Mouse (Mus musculus) kidney, adult 2 months (tissue): Measurements from ENCODE around the gene Ap2b1. TPM values are rescaled to one million over a fixed set of nuclear protein-coding genes. Genes with fewer than 3 reads are reported as not detected.
A peak's percentile ranks its signal among the peaks of the same experiment; 100 is the strongest.
"Not testable (repeated sequence)": the region's sequence is repeated elsewhere in the genome, so short reads cannot be mapped to it uniquely, and the experiment has no call there.

Experiments used
- DNase-seq: peaks from one replicate; pipeline ENCODE4 v3.0.0; 2021
- H3K27ac ChIP-seq: fragments of 200-500 bp; 2 replicates; pipeline ENCODE4 v1.5.1; 2012; ENCODE audit warnings: low read depth, low read length, control low read depth, inconsistent platforms; ENCODE audit not compliant: insufficient read depth
- H3K27me3 ChIP-seq: fragments of 200-500 bp; replicated peaks from 2 replicates; pipeline ENCODE4 v1.6.1; 2012; ENCODE audit warnings: mild to moderate bottlenecking, moderate library complexity, low read length, inconsistent platforms; ENCODE audit not compliant: control insufficient read depth, insufficient read depth
- H3K36me3 ChIP-seq: fragments of 200-500 bp; 2 replicates; pipeline ENCODE4 v1.6.1; 2012; ENCODE audit warnings: mild to moderate bottlenecking, moderate library complexity, low read length, inconsistent platforms; ENCODE audit not compliant: control insufficient read depth, insufficient read depth
- H3K4me1 ChIP-seq: fragments of 200-500 bp; 2 replicates; pipeline ENCODE4 v1.6.1; 2011; ENCODE audit warnings: low read length; ENCODE audit not compliant: control insufficient read depth, insufficient read depth
- H3K4me3 ChIP-seq: fragments of 200-500 bp; 2 replicates; pipeline ENCODE4 v1.5.1; 2011; ENCODE audit warnings: mild to moderate bottlenecking, low read depth, low read length, control low read depth; ENCODE audit not compliant: insufficient read depth
- CTCF ChIP-seq: fragments of 200-500 bp; conservative IDR thresholded peaks from 2 replicates; pipeline ENCODE4 v1.5.1; 2011; ENCODE audit warnings: low read depth, mild to moderate bottlenecking, control low read depth, low read length, moderate library complexity, mixed read lengths; ENCODE audit not compliant: insufficient read depth, insufficient read length
- POLR2A ChIP-seq: fragments of 200-500 bp; IDR thresholded peaks from one replicate; pipeline ENCODE4 v1.6.1; 2011; ENCODE audit warnings: low read depth, low read length, control low read depth
- WGBS: fragments of 180-500 bp; shearing (Covaris S2); methylation state at CpG from one replicate; pipeline ENCODE4 v1.1.7; 2018; 5-methylcytosine and 5-hydroxymethylcytosine counted together
- polyA plus RNA-seq: library from polyadenylated mRNA; depleted of rRNA; stranded (reverse); fragments of >200 nt; gene quantifications from 2 replicates; pipeline ENCODE4 v1.2.3, GENCODE M21; 2012

The Ap2b1 gene
- polyA plus RNA-seq, 1 experiment = 37.4 TPM

- TF ChIP-seq CTCF (no peak), POLR2A (no peak)
Measured at GRCm38 (mm10) chr11:83312471-83312870, 13.6 kb downstream of the Ap2b1 start.

GRCm38 (mm10) chr11:83319048-83319447, 20.2 kb downstream of the Ap2b1 start:
- WGBS = 76% methylated on average over 4 of the region's 4 CpGs

More at GRCm38 (mm10) chr11:83312471-83312870, 13.6 kb downstream of the Ap2b1 start:
- H3K4me1 ChIP-seq = no peaks in the 10 kb centered on the region
- 68% methylated on average over 5 of the region's 5 CpGs for WGBS
- no peak for DNase-seq
- H3K27ac ChIP-seq = no peak overlapping the region
- H3K27me3 ChIP-seq = no peaks in the 10 kb centered on the region
- no peak overlapping the region for H3K4me3 ChIP-seq
- H3K36me3 ChIP-seq = peaks cover 3% of the 10 kb centered on the region; the same call in 1 of the 2 replicates

GRCm38 (mm10) chr11:83326692-83327091, 27.9 kb downstream of the Ap2b1 start:
- H3K27me3 ChIP-seq, H3K27ac ChIP-seq, H3K36me3 ChIP-seq, DNase-seq, H3K4me3 ChIP-seq, H3K4me1 ChIP-seq: not testable (repeated sequence)
- WGBS = 86% methylated on average over 3 of the region's 3 CpGs

More at GRCm38 (mm10) chr11:83319048-83319447, 20.2 kb downstream of the Ap2b1 start:
- H3K4me1 ChIP-seq = no peaks in the 10 kb centered on the region
- no peak overlapping the region for H3K4me3 ChIP-seq
- H3K27ac ChIP-seq = no peak overlapping the region
- peaks cover 5% of the 10 kb centered on the region; the same call in 1 of the 2 replicates for H3K36me3 ChIP-seq
- H3K27me3 ChIP-seq = no peaks in the 10 kb centered on the region
- no peak for DNase-seq
- no peak for TF ChIP-seq CTCF
- TF ChIP-seq POLR2A = no peak

- H3K27me3 ChIP-seq = no peaks in the 10 kb centered on the region
Measured at GRCm38 (mm10) chr11:83327427-83327826, 28.6 kb downstream of the Ap2b1 start.

GRCm38 (mm10) chr11:83335826-83336225, 37.0 kb downstream of the Ap2b1 start:
- 83% methylated on average over 7 of the region's 7 CpGs for WGBS
- Histone ChIP-seq H3K36me3 (peaks cover 17% of the 10 kb centered on the region), H3K4me3 (no peak overlapping the region), H3K4me1 (no peaks in the 10 kb centered on the region), H3K27ac (no peak overlapping the region), H3K27me3 (no peaks in the 10 kb centered on the region; the same call in 1 of the 2 replicates)
- DNase-seq = no peak
- TF ChIP-seq POLR2A (no peak), CTCF (no peak)

More at GRCm38 (mm10) chr11:83327427-83327826, 28.6 kb downstream of the Ap2b1 start:
- Histone ChIP-seq H3K27ac (no peak overlapping the region), H3K4me3 (no peak overlapping the region), H3K4me1 (no peaks in the 10 kb centered on the region), H3K36me3 (peaks cover 5% of the 10 kb centered on the region)
- WGBS = 63% methylated on average over 3 of the region's 3 CpGs
- peak; percentile 20; the same call in 1 of the 2 replicates for TF ChIP-seq CTCF
- no peak for TF ChIP-seq POLR2A
- DNase-seq = peak; percentile 52

GRCm38 (mm10) chr11:83339705-83340104, 40.9 kb downstream of the Ap2b1 start:
- 64% methylated on average over 2 of the region's 2 CpGs for WGBS
- H3K4me1 ChIP-seq = no peaks in the 10 kb centered on the region
- no peak overlapping the region for H3K27ac ChIP-seq
- TF ChIP-seq CTCF = no peak
- TF ChIP-seq POLR2A = no peak
- peaks cover 21% of the 10 kb centered on the region for H3K36me3 ChIP-seq
- no peak for DNase-seq
- H3K4me3 ChIP-seq = no peak overlapping the region
- no peaks in the 10 kb centered on the region; the same call in 1 of the 2 replicates for H3K27me3 ChIP-seq

- Histone ChIP-seq H3K4me1 (no peaks in the 10 kb centered on the region), H3K4me3 (no peak overlapping the region), H3K27me3 (no peaks in the 10 kb centered on the region; the same call in 1 of the 2 replicates), H3K36me3 (peaks cover 19% of the 10 kb centered on the region), H3K27ac (no peak overlapping the region)
- TF ChIP-seq CTCF = no peak
- no peak for TF ChIP-seq POLR2A
- no peak for DNase-seq
- WGBS = 92% methylated on average over 3 of the region's 3 CpGs
Measured at GRCm38 (mm10) chr11:83341716-83342245, 43.0 kb downstream of the Ap2b1 start.

GRCm38 (mm10) chr11:83355428-83355827, 56.6 kb downstream of the Ap2b1 start:
- no peaks in the 10 kb centered on the region for H3K4me1 ChIP-seq
- 87% methylated on average over 5 of the region's 5 CpGs for WGBS
- H3K36me3 ChIP-seq = peaks cover 5% of the 10 kb centered on the region
- H3K27ac ChIP-seq = no peak overlapping the region
- DNase-seq = no peak
- H3K27me3 ChIP-seq = no peaks in the 10 kb centered on the region
- no peak overlapping the region for H3K4me3 ChIP-seq
- TF ChIP-seq CTCF (no peak), POLR2A (no peak)
